Mouse (Mus musculus): Measurements from ENCODE around the gene Araf.

GRCm38 (mm10) chrX:20794229-20794628 is 3.4 kb upstream of the Araf start:
- TF ChIP-seq USF1 (IDR thresholded peaks at IDR 0.05; ENCODE audit: low read depth) (no peak), MAX (IDR thresholded peaks at IDR 0.05) (no peak), CTCF (IDR thresholded peaks at IDR 0.05; ENCODE audit: control insufficient read depth, insufficient read depth, insufficient read length) (no peak), MYOD1 (IDR thresholded peaks at IDR 0.05; ENCODE audit: control insufficient read depth, insufficient read length, low read depth) (no peak)

All from C2C12 (cell line).